In the genomic region with DNA sequence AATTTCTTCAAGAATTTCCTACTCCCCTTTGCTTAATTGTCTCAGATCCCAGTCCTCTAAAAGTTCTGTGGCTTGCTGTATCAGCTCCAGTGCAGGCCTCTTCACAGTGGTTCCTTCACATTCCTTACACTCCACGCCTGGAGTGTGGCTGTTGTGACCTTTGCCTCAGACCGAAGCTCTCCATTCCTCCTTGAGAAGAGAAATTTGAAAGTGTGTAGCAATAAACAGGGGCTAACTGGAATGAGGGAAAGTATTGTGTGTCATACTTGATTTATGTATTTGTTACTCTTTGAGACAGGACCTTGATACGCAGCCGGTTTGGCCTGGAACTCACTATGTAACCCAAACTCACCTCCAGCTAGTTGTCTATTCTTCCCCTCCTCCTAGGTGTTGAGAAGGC, we compare ENCODE assay signal across 15 mouse cellular contexts. TPM values are rescaled to one million over a fixed set of nuclear protein-coding genes. Genes with fewer than 3 reads are reported as not detected.
DNase-seq lines count a peak whose midpoint lies in the region; ATAC-seq and TF ChIP-seq lines count a peak whose summit lies in the region.
"Had no signal": no experiment of that assay in that cellular context is flagged by ENCODE, and none has a peak within 500 bp of the region (broad histone marks: within the 10 kb centered on the region; RNA-seq: fewer than 3 reads in every experiment).

No protein-coding gene starts in this region.

- TF ChIP-seq EP300 in liver, postnatal 0 days (IDR thresholded peaks at IDR 0.05; ENCODE audit: low read depth): no peak
- no peak for TF ChIP-seq EP300 in stomach, postnatal 0 days (optimal IDR thresholded peaks at IDR 0.05)

- intact Hi-C loops in heart, postnatal 10 days (cut with DNase I): loop anchor here (2.0 to 5.0 kb wide), 3 partner anchors 17 to 129 kb away; no protein-coding TSS in a partner anchor

- no peaks in the 10 kb centered on the region for H3K9me3 ChIP-seq in heart, embryonic 13.5 days
- H3K9me3 ChIP-seq in liver, embryonic 12.5 days (replicated peaks): no peaks in the 10 kb centered on the region
- no peaks in the 10 kb centered on the region for H3K9me3 ChIP-seq in liver, postnatal 0 days (ENCODE audit: low read length)
- no peaks in the 10 kb centered on the region for H3K9me3 ChIP-seq in limb, embryonic 10.5 days (replicated peaks)
- no peaks in the 10 kb centered on the region for H3K9me3 ChIP-seq in stomach, postnatal 0 days (ENCODE audit: control insufficient read depth, low read length)
- H3K9me3 ChIP-seq: forebrain, embryonic 13.5 days; megakaryocyte, embryonic 14.5 days; neural tube, embryonic 12.5 days had no signal

- 0 out of 2 replicates have a peak overlapping the region, but pooled peaks have one; percentile 81 for H3K27ac ChIP-seq in heart, embryonic 13.5 days (replicated peaks)
- no peak overlapping the region for H3K27ac ChIP-seq in liver, embryonic 12.5 days
- H3K27ac ChIP-seq in liver, postnatal 0 days (ENCODE audit: low read depth): no peak overlapping the region
- H3K27ac ChIP-seq in limb, embryonic 10.5 days: 0 out of 2 replicates have a peak overlapping the region, but pooled peaks have one; percentile 95
- no peak overlapping the region for H3K27ac ChIP-seq in stomach, postnatal 0 days (replicated peaks)
- H3K27ac ChIP-seq: forebrain, embryonic 13.5 days; neural tube, embryonic 12.5 days had no signal

- DNase-seq in heart, postnatal 10 days: no peak
- DNase-seq in liver, postnatal 0 days: no peak
- DNase-seq in limb, embryonic 10.5 days (ENCODE audit: low spot score): no peak
- peak; percentile 63 for DNase-seq in lung, postnatal 25 days (ENCODE audit: low spot score)
- no peak for DNase-seq in thymus, adult 18-20 months
- DNase-seq in stomach, postnatal 0 days (ENCODE audit: low spot score): no peak
- DNase-seq: adrenal gland, postnatal 10 days; cerebellum, adult 11-12 months; cerebellum, postnatal 36 days; heart, postnatal 36 days had no signal

- H3K4me3 ChIP-seq in heart, embryonic 13.5 days: no peak overlapping the region
- H3K4me3 ChIP-seq in liver, embryonic 12.5 days: no peak overlapping the region
- H3K4me3 ChIP-seq in liver, postnatal 0 days (ENCODE audit: low read depth, low read length): no peak overlapping the region
- H3K4me3 ChIP-seq in limb, embryonic 10.5 days: no peak overlapping the region
- no peak overlapping the region for H3K4me3 ChIP-seq in stomach, postnatal 0 days (ENCODE audit: low read depth, low read length)

- WGBS in heart, embryonic 13.5 days: 69% methylated on average over 4 of the region's 4 CpGs
- WGBS in liver, embryonic 12.5 days (ENCODE audit: insufficient replicate concordance): 80% methylated on average over 4 of the region's 4 CpGs
- WGBS in liver, postnatal 0 days (ENCODE audit: insufficient replicate concordance): 85% methylated on average over 4 of the region's 4 CpGs
- WGBS in limb, embryonic 10.5 days: 75% methylated on average over 4 of the region's 4 CpGs
- 83% methylated on average over 4 of the region's 4 CpGs for WGBS in stomach, postnatal 0 days

- H3K9ac ChIP-seq in heart, embryonic 13.5 days: no peak overlapping the region
- no peak overlapping the region for H3K9ac ChIP-seq in liver, embryonic 12.5 days
- no peak overlapping the region for H3K9ac ChIP-seq in liver, postnatal 0 days (replicated peaks)
- H3K9ac ChIP-seq in stomach, postnatal 0 days (ENCODE audit: low read length): no peak overlapping the region
- H3K9ac ChIP-seq: forebrain, embryonic 13.5 days had no signal

- ATAC-seq in heart, embryonic 13.5 days (ENCODE audit: extremely low read depth, insufficient number of reproducible peaks, low FRiP score, low TSS enrichment): no peak
- no peak for ATAC-seq in liver, embryonic 12.5 days
- no peak for ATAC-seq in liver, postnatal 0 days
- no peak for ATAC-seq in stomach, postnatal 0 days (ENCODE audit: low FRiP score, low TSS enrichment)
- ATAC-seq: forebrain, embryonic 13.5 days had no signal

- peaks cover 10% of the 10 kb centered on the region; the same call in 1 of the 2 replicates for H3K27me3 ChIP-seq in heart, embryonic 13.5 days (replicated peaks)
- peaks cover 48% of the 10 kb centered on the region for H3K27me3 ChIP-seq in liver, embryonic 12.5 days (replicated peaks)
- H3K27me3 ChIP-seq in liver, postnatal 0 days (ENCODE audit: insufficient read depth, low read length): peaks cover 17% of the 10 kb centered on the region; the same call in 1 of the 2 replicates
- H3K27me3 ChIP-seq in limb, embryonic 10.5 days (ENCODE audit: low read depth, poor library complexity, severe bottlenecking): 0 out of 2 replicates have a peak, but pooled peaks cover 3% of the 10 kb centered on the region
- H3K27me3 ChIP-seq in stomach, postnatal 0 days (ENCODE audit: control insufficient read depth, insufficient read depth, low read length): no peaks in the 10 kb centered on the region

- peaks cover 49% of the 10 kb centered on the region for H3K4me1 ChIP-seq in heart, embryonic 13.5 days
- peaks cover 16% of the 10 kb centered on the region for H3K4me1 ChIP-seq in liver, embryonic 12.5 days
- H3K4me1 ChIP-seq in liver, postnatal 0 days (ENCODE audit: insufficient read depth): peaks cover 21% of the 10 kb centered on the region
- peaks cover 31% of the 10 kb centered on the region for H3K4me1 ChIP-seq in limb, embryonic 10.5 days
- H3K4me1 ChIP-seq in stomach, postnatal 0 days (replicated peaks; ENCODE audit: control insufficient read depth, insufficient read depth): peaks cover 2% of the 10 kb centered on the region; the same call in 1 of the 2 replicates

- TF ChIP-seq CTCF in liver, postnatal 0 days (IDR thresholded peaks at IDR 0.05; ENCODE audit: low read depth): no peak
- no peak for TF ChIP-seq CTCF in stomach, postnatal 0 days (IDR thresholded peaks at IDR 0.05; ENCODE audit: low read depth)

- H3K36me3 ChIP-seq in heart, embryonic 13.5 days: no peaks in the 10 kb centered on the region
- H3K36me3 ChIP-seq in liver, embryonic 12.5 days: no peaks in the 10 kb centered on the region
- H3K36me3 ChIP-seq in liver, postnatal 0 days (replicated peaks; ENCODE audit: insufficient read depth, low read length): no peaks in the 10 kb centered on the region
- 0 out of 2 replicates have a peak, but pooled peaks cover 3% of the 10 kb centered on the region for H3K36me3 ChIP-seq in limb, embryonic 10.5 days
- no peaks in the 10 kb centered on the region for H3K36me3 ChIP-seq in stomach, postnatal 0 days (ENCODE audit: control insufficient read depth, insufficient read depth, low read length)
- H3K36me3 ChIP-seq: neural tube, embryonic 12.5 days had no signal

- H3K4me2 ChIP-seq in heart, embryonic 13.5 days: 0 out of 2 replicates have a peak overlapping the region, but pooled peaks have one; percentile 99
- H3K4me2 ChIP-seq in liver, embryonic 12.5 days: peak overlapping the region; percentile 87; the same call in 1 of the 2 replicates
- H3K4me2 ChIP-seq in liver, postnatal 0 days (ENCODE audit: low read depth, low read length): no peak overlapping the region
- no peak overlapping the region for H3K4me2 ChIP-seq in stomach, postnatal 0 days (replicated peaks; ENCODE audit: low read depth)

RNA-seq across cellular contexts. Expression of gene Etv5, which starts 1.8 kb away (rescaled TPM):
- polyA plus RNA-seq in heart, embryonic 13.5 days (2015; fragmentation: Nextera tagmentation; extraction: Ambion mirVana): 22.1 and 25.1 TPM in 2 replicates
- total RNA-seq in heart, postnatal 10 days (2021): 1 to 10 TPM; 8.7 to 8.8 TPM
- 7.4 and 8.0 TPM in 2 replicates for polyA plus RNA-seq in liver, embryonic 12.5 days (2016; fragmentation: Nextera tagmentation; extraction: Ambion mirVana)
- polyA plus RNA-seq in liver, postnatal 0 days (2015; fragmentation: Nextera tagmentation; extraction: Ambion mirVana): 2.6 and 2.7 TPM in 2 replicates
- 66.8 and 74.3 TPM in 2 replicates for polyA plus RNA-seq in limb, embryonic 10.5 days (2016; fragmentation: Nextera tagmentation; extraction: Ambion mirVana)
- 6.0 and 6.3 TPM in 2 replicates for polyA plus RNA-seq in stomach, postnatal 0 days (2015; fragmentation: Nextera tagmentation; extraction: Ambion mirVana)

Comparison
In these comparisons a context has a peak if more than half of its experiments do, and no peak if none do; other contexts are left out.
1. H3K4me2 ChIP-seq: peak in heart, embryonic 13.5 days (single experiment) and liver, embryonic 12.5 days (single experiment); none in liver, postnatal 0 days (single experiment) and stomach, postnatal 0 days (single experiment).
2. H3K27ac ChIP-seq: peak in heart, embryonic 13.5 days (single experiment) and limb, embryonic 10.5 days (single experiment); none in liver, embryonic 12.5 days (single experiment), liver, postnatal 0 days (single experiment) and stomach, postnatal 0 days (single experiment).